Mouse (Mus musculus) liver, postnatal 0 days (tissue): ENCODE data around the gene Sh3gl1.
A peak's percentile ranks its signal among the peaks of the same experiment; 100 is the strongest.

Source experiments
- CTCF ChIP-seq: sonication (generic); IDR thresholded peaks from 2 replicates; pipeline ENCODE4 v1.5.1; 2016; ENCODE audit warnings: antibody characterized with exemption, low read depth
- EP300 ChIP-seq: IDR thresholded peaks from 2 replicates; pipeline ENCODE4 v1.6.1; 2016; ENCODE audit warnings: antibody characterized with exemption, low read depth, mild to moderate bottlenecking

GRCm38 (mm10) chr17:56007444-56008355 is 28.7 kb downstream of the Sh3gl1 start:
- TF ChIP-seq CTCF (0 out of 2 replicates have a peak, but pooled peaks have one; percentile 8), EP300 (no peak)
